Mouse (Mus musculus) kidney, embryonic 16.5 days (tissue): Measurements from ENCODE around the gene Arl4c. TPM values are rescaled to one million over a fixed set of nuclear protein-coding genes. Genes with fewer than 3 reads are reported as not detected.
"Not testable (repeated sequence)": the region's sequence is repeated elsewhere in the genome, so short reads cannot be mapped to it uniquely, and the experiment has no call there.

Source experiments
- ATAC-seq: fragments of 200-750 bp; cut with Nextera tagmentation; 2 replicates; pipeline ENCODE4 v1.8.0; 2017; ENCODE audit warnings: moderate TSS enrichment; ENCODE audit not compliant: low FRiP score, low TSS enrichment
- H3K27ac ChIP-seq: fragments of 300-500 bp; sonication (generic); 2 replicates; pipeline ENCODE4 v1.5.1; 2014; ENCODE audit warnings: low read length
- H3K27me3 ChIP-seq: fragments of 300-500 bp; sonication (generic); 2 replicates; pipeline ENCODE4 v1.6.1; 2014; ENCODE audit warnings: low read length, control low read depth, mixed read lengths; ENCODE audit not compliant: insufficient read depth
- H3K36me3 ChIP-seq: fragments of 300-500 bp; sonication (generic); 2 replicates; pipeline ENCODE4 v1.6.1; 2014; ENCODE audit warnings: low read length, control low read depth, mixed read lengths; ENCODE audit not compliant: insufficient read depth
- H3K4me1 ChIP-seq: fragments of 300-500 bp; sonication (generic); 2 replicates; pipeline ENCODE4 v1.6.1; 2014; ENCODE audit warnings: low read length, control low read depth, mixed read lengths; ENCODE audit not compliant: insufficient read depth
- H3K4me2 ChIP-seq: fragments of 300-500 bp; sonication (generic); replicated peaks from 2 replicates; pipeline ENCODE4 v1.6.1; 2014; ENCODE audit warnings: low read depth, low read length
- H3K4me3 ChIP-seq: fragments of 300-500 bp; sonication (generic); 2 replicates; pipeline ENCODE4 v1.5.1; 2014; ENCODE audit warnings: mild to moderate bottlenecking, low read length
- H3K9ac ChIP-seq: fragments of 300-500 bp; sonication (generic); replicated peaks from 2 replicates; pipeline ENCODE4 v1.6.1; 2014; ENCODE audit warnings: low read length
- H3K9me3 ChIP-seq: fragments of 300-500 bp; sonication (generic); 2 replicates; pipeline ENCODE4 v1.6.1; 2016; ENCODE audit warnings: low read length, control low read depth
- WGBS: fragments of 180-500 bp; shearing (Covaris S2); extraction: QIAGEN DNeasy Blood & Tissue Kit; methylation state at CpG from one replicate; pipeline ENCODE4 v1.1.7; 2014; 5-methylcytosine and 5-hydroxymethylcytosine counted together
- polyA plus RNA-seq: library from polyadenylated mRNA; unstranded; fragments of >200 nt; fragmentation: Nextera tagmentation; extraction: Ambion mirVana; gene quantifications from 2 replicates; pipeline ENCODE4 v1.2.1, GENCODE M21; 2015

Gene Arl4c
- polyA plus RNA-seq, 1 experiment from 2014 or later: 24.2 TPM

DNA sequence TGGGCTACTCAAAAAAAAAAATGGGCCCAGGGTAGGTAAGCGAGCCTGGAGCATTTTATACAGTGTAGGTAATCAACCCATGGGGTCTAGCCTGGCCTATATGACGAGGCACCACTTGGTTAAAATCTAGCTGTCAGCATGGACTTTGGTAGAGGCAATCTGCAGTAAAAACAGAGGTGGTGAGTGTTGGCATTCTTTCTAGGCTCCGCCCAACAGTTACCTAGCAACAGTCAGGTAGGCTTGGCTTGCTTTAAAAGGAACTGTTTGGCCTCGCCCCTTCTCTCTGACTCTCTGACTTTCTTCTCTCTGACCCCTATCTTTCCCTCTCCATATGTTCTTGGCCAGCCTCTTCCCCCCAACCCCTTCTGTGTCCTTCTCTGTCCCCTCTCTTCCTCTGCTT lies 63.4 kb downstream of the Arl4c start:
- WGBS: 66% methylated on average over 4 of the region's 4 CpGs
- Histone ChIP-seq H3K36me3 (no peaks in the 10 kb centered on the region), H3K4me2 (no peak overlapping the region), H3K27me3 (no peaks in the 10 kb centered on the region), H3K9ac (no peak overlapping the region), H3K4me3 (no peak overlapping the region), H3K9me3 (no peaks in the 10 kb centered on the region), H3K27ac (peak overlapping the region; percentile 61; the same call in 1 of the 2 replicates), H3K4me1 (peaks cover 17% of the 10 kb centered on the region)
- no peak for ATAC-seq

GRCm38 (mm10) chr1:88636579-88637161 lies 65.4 kb downstream of the Arl4c start:
- not testable (repeated sequence) for H3K4me2 ChIP-seq, ATAC-seq, H3K9me3 ChIP-seq, H3K27ac ChIP-seq, H3K4me3 ChIP-seq, H3K27me3 ChIP-seq, H3K36me3 ChIP-seq, H3K9ac ChIP-seq
- peaks cover 17% of the 10 kb centered on the region for H3K4me1 ChIP-seq
- WGBS: 71% methylated on average over 2 of the region's 2 CpGs

- no peak overlapping the region for H3K4me2 ChIP-seq
- no peak overlapping the region for H3K4me3 ChIP-seq
- H3K9me3 ChIP-seq: no peaks in the 10 kb centered on the region
- no peaks in the 10 kb centered on the region for H3K27me3 ChIP-seq
- H3K9ac ChIP-seq: no peak overlapping the region
- no peak for ATAC-seq
- peaks cover 17% of the 10 kb centered on the region for H3K4me1 ChIP-seq
- WGBS: 88% methylated on average over 12 of the region's 12 CpGs
- H3K36me3 ChIP-seq: no peaks in the 10 kb centered on the region
- peak overlapping the region; percentile 48; the same call in 1 of the 2 replicates for H3K27ac ChIP-seq
Observed at GRCm38 (mm10) chr1:88635659-88636058, 66.4 kb downstream of the Arl4c start.

DNA sequence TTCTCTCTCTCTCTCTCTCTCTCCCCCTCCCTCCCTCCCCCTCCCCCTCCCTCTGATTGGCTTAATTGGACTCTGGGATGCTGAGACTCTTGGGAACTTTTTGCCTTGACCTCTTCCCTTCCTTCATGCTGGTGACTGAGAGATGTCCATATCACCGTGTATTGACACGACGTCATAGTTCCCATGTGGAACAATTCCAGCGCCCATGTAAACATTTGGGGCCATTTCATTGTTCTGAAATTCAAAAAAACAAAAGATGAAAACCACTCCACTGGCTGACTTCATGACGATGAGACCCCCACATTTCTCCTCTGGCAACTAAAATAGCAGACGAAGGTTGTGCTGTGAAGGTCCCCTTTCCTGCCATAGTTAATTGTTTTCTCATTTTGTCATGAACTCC lies 69.2 kb downstream of the Arl4c start:
- Histone ChIP-seq H3K27me3 (no peaks in the 10 kb centered on the region), H3K27ac (no peak overlapping the region), H3K9ac (no peak overlapping the region), H3K9me3 (no peaks in the 10 kb centered on the region), H3K4me1 (no peaks in the 10 kb centered on the region), H3K36me3 (no peaks in the 10 kb centered on the region), H3K4me2 (no peak overlapping the region), H3K4me3 (no peak overlapping the region)
- 78% methylated on average over 6 of the region's 6 CpGs for WGBS
- no peak for ATAC-seq

DNA sequence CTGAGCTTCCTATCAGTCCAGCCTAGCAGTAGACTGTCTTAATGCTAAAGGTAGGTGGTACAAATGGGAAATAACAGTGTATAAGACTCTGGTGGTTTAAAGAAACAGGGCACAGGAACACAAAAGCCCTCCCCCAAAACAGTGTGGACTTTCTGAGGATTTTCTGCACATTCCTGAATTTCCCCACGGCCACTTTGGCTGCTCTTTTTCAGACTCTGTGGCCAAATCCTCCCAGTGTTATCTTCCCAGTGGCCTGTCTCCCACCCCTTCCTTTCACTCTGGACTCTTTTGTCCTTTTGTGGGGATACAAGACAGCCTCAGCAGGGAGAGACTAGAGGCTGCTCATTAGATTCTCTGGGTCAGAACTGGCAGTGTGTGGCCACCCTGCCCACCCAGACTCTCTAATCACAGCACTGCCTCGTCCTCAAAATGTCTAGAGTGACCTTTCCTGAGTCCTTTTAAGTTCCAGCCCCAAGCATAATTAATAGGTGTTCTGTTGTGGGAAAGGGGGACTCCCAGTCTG lies 72.0 kb downstream of the Arl4c start:
- H3K4me3 ChIP-seq: no peak overlapping the region
- no peaks in the 10 kb centered on the region for H3K36me3 ChIP-seq
- H3K9ac ChIP-seq: no peak overlapping the region
- H3K4me1 ChIP-seq: no peaks in the 10 kb centered on the region; the same call in 1 of the 2 replicates
- ATAC-seq: no peak
- H3K27me3 ChIP-seq: no peaks in the 10 kb centered on the region
- 59% methylated on average over 2 of the region's 2 CpGs for WGBS
- no peak overlapping the region for H3K4me2 ChIP-seq
- no peak overlapping the region for H3K27ac ChIP-seq
- H3K9me3 ChIP-seq: no peaks in the 10 kb centered on the region

GRCm38 (mm10) chr1:88625190-88625589 lies 76.8 kb downstream of the Arl4c start:
- no peaks in the 10 kb centered on the region for H3K9me3 ChIP-seq
- H3K27me3 ChIP-seq: no peaks in the 10 kb centered on the region
- no peaks in the 10 kb centered on the region for H3K36me3 ChIP-seq
- H3K4me2 ChIP-seq: no peak overlapping the region
- H3K9ac ChIP-seq: no peak overlapping the region
- 71% methylated on average over 1 of the region's 1 CpGs for WGBS
- H3K4me1 ChIP-seq: no peaks in the 10 kb centered on the region; the same call in 1 of the 2 replicates
- no peak for ATAC-seq
- no peak overlapping the region for H3K27ac ChIP-seq
- no peak overlapping the region for H3K4me3 ChIP-seq

DNA sequence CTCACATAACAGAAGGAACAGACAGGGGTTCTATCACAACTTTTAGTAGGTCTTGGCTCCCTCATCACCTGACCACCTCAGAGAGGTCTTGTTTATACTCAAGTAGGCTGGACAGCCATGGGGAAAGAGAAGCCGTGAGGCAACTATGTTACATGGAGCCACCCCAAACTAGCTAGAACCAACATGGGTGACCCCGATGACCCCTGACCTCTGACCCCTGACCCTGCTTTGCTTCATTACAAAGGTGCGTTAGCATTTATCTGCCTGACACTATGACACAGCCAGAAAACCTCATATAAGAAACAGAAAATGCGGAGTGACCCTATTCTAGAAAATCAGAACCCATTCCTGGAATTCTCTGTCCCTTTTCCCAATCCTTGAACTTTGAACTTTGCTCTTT lies 77.6 kb downstream of the Arl4c start:
- no peak overlapping the region for H3K27ac ChIP-seq
- H3K36me3 ChIP-seq: no peaks in the 10 kb centered on the region
- H3K27me3 ChIP-seq: no peaks in the 10 kb centered on the region
- H3K4me3 ChIP-seq: no peak overlapping the region
- H3K4me2 ChIP-seq: no peak overlapping the region
- no peak for ATAC-seq
- H3K4me1 ChIP-seq: no peaks in the 10 kb centered on the region; the same call in 1 of the 2 replicates
- H3K9me3 ChIP-seq: no peaks in the 10 kb centered on the region
- H3K9ac ChIP-seq: no peak overlapping the region
- 87% methylated on average over 4 of the region's 4 CpGs for WGBS

DNA sequence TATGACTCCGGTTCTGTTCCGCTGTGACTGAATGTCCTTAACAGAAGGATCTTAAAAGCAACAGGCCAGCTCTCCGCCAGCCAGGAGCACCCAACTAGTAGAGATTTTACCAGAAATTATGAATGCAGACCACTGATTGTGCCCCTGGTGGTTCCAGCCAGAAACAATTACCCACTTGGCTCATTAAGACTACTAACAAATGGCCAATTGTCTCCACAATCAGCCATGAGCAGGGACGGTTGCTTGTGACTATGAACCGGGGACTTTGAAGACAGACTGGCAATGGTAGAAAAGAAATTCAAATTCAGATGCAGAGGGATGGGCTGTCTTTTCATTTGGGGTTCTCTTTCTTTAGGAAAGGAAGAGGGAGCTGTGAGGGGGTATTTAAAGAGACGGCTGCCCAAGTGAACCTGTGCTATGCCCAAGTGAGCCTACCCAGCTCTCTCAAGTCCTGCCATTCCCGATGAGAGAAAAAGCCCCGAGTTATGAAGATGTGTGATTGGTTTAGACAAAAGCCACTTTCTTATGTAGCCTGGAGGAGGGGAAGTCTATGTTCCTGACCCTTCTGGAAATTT lies 78.4 kb downstream of the Arl4c start:
- Histone ChIP-seq H3K4me2 (no peak overlapping the region), H3K27ac (no peak overlapping the region), H3K4me1 (no peaks in the 10 kb centered on the region; the same call in 1 of the 2 replicates), H3K9me3 (no peaks in the 10 kb centered on the region), H3K36me3 (no peaks in the 10 kb centered on the region), H3K27me3 (no peaks in the 10 kb centered on the region), H3K9ac (no peak overlapping the region), H3K4me3 (no peak overlapping the region)
- 80% methylated on average over 8 of the region's 8 CpGs for WGBS
- ATAC-seq: no peak
